Mouse (Mus musculus) stomach, embryonic 14.5 days (tissue): ENCODE measurements at regions not wholly inside any gene's neighbourhood (a gene's known extent, or its start where the extent isn't known, plus 50 kb on each side); places are given as distances from the start of the nearest gene placed in this dataset. TPM values are rescaled to one million over a fixed set of nuclear protein-coding genes. Genes with fewer than 3 reads are reported as not detected.

Experiments
- ATAC-seq: fragments of 200-750 bp; cut with Nextera tagmentation; 2 replicates; pipeline ENCODE4 v1.8.0; 2017; ENCODE audit warnings: low read depth, moderate TSS enrichment; ENCODE audit not compliant: insufficient number of reproducible peaks, insufficient read depth, low FRiP score
- H3K27ac ChIP-seq: fragments of 300-500 bp; sonication (generic); 2 replicates; pipeline ENCODE4 v1.5.1; 2014; ENCODE audit warnings: mild to moderate bottlenecking, low read length, moderate library complexity, mixed read lengths
- H3K27me3 ChIP-seq: fragments of 300-500 bp; sonication (generic); 2 replicates; pipeline ENCODE4 v1.6.1; 2014; ENCODE audit warnings: low read length, control low read depth, mixed read lengths; ENCODE audit not compliant: control insufficient read depth, insufficient read depth
- H3K36me3 ChIP-seq: fragments of 300-500 bp; sonication (generic); 2 replicates; pipeline ENCODE4 v1.6.1; 2014; ENCODE audit warnings: mild to moderate bottlenecking, control low read depth, low read length, moderate library complexity, mixed read lengths; ENCODE audit not compliant: control insufficient read depth, insufficient read depth
- H3K4me1 ChIP-seq: fragments of 300-500 bp; sonication (generic); 2 replicates; pipeline ENCODE4 v1.6.1; 2014; ENCODE audit warnings: low read length, control low read depth, mixed read lengths; ENCODE audit not compliant: control insufficient read depth, insufficient read depth
- H3K4me2 ChIP-seq: fragments of 300-500 bp; sonication (generic); replicated peaks from 2 replicates; pipeline ENCODE4 v1.6.1; 2014; ENCODE audit warnings: low read depth, low read length, control low read depth
- H3K4me3 ChIP-seq: fragments of 300-500 bp; sonication (generic); 2 replicates; pipeline ENCODE4 v1.5.1; 2014; ENCODE audit warnings: low read depth, low read length, control low read depth
- H3K9ac ChIP-seq: fragments of 300-500 bp; sonication (generic); replicated peaks from 2 replicates; pipeline ENCODE4 v1.6.1; 2014; ENCODE audit warnings: low read depth, mild to moderate bottlenecking, control low read depth, low read length, moderate library complexity, mixed read lengths
- H3K9me3 ChIP-seq: fragments of 300-500 bp; sonication (generic); 2 replicates; pipeline ENCODE4 v1.6.1; 2016; ENCODE audit warnings: low read depth, low read length, control low read depth; ENCODE audit not compliant: control insufficient read depth
- WGBS: fragments of 180-500 bp; shearing (Covaris S2); extraction: QIAGEN DNeasy Blood & Tissue Kit; methylation state at CpG from one replicate; pipeline ENCODE4 v1.1.7; 2014; 5-methylcytosine and 5-hydroxymethylcytosine counted together
- microRNA-seq: library from miRNA; unstranded; fragments of <30 nt; microRNA quantifications from one replicate; pipeline ENCODE4, GENCODE M21; 2016

DNA sequence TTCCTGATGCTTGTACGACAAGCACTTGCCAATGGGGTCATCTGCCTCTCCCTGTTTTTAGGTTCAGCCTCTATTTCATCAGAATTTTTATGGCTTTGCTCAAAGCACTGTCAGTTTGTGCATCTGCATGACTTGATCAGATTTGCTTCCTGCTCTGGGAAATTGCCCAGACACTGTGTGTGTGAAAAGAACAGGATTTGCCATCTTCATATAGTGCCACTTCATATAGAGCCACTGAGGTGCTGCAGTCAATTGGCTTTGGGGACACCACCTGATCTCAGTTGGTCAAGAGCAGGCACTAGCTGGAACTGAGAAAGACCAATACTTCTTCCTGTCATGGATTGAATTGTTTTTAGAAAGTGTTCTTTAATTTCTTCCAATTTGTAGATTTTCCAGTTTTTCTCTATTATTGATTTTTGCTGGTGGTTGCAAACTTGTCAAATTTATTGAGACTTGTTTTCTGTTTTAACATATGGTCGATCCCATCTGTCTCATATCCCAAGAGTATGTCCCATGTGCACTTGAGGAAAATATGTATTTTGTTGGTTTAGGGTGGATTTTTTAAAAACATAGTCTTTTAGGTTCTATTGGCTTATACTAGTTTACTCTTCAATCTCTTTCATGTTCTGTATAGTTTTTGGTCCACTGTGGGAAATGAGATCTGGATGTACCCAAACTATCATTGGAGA lies 62.8 kb upstream of the Arg1 start:
- Histone ChIP-seq H3K4me1 (no peaks in the 10 kb centered on the region), H3K4me3 (no peak overlapping the region), H3K27ac (no peak overlapping the region), H3K4me2 (no peak overlapping the region), H3K36me3 (no peaks in the 10 kb centered on the region), H3K27me3 (no peaks in the 10 kb centered on the region), H3K9me3 (no peaks in the 10 kb centered on the region), H3K9ac (no peak overlapping the region)
- WGBS, result 78% methylated on average over 2 of the region's 2 CpGs
- no peak for ATAC-seq

DNA sequence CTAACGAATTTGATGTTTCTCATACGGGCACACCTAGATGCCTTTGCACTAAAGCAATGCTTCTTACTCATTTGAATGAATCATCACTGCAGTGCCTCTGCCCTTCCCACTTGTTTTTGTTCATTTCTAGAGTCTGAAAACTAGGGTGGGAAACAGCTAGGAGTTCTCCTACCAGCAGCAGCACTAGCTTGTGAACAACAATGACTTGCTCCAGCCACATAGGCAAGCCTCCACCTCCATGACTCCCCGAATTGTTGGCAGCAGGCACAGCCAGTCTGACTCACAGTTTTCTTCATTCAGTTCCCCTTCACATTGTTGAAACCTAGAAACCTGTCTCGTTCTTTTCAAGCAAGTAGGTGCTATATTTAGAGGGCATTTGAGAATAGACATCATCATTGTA lies 57.5 kb upstream of the Arg1 start:
- H3K27me3 ChIP-seq, result no peaks in the 10 kb centered on the region
- 0 out of 2 replicates have a peak, but pooled peaks cover 5% of the 10 kb centered on the region for H3K9me3 ChIP-seq
- no peak overlapping the region for H3K27ac ChIP-seq
- H3K9ac ChIP-seq, result no peak overlapping the region
- no peak for ATAC-seq
- no peaks in the 10 kb centered on the region for H3K36me3 ChIP-seq
- H3K4me3 ChIP-seq, result no peak overlapping the region
- H3K4me1 ChIP-seq, result no peaks in the 10 kb centered on the region
- no peak overlapping the region for H3K4me2 ChIP-seq
- 88% methylated on average over 4 of the region's 4 CpGs for WGBS

DNA sequence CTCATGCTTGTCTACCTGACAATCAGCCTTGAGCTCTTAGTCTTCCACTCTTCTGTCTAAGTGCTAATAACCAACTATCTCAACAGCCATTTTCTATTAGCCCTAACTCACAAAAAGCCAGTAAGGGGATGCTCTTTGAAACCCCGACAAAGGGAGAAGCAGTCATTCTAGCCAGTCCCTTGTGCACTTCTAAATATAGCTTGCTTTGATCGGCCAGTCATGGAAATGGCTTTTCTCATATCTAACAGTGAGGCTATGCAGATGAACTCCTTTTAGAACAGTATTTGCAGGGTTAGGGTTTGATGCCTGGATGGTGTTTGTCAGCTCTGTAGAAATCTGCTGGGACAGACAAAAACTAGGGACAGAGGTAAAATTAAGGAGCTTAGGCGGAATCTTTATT lies 54.5 kb upstream of the Arg1 start:
- no peaks in the 10 kb centered on the region for H3K36me3 ChIP-seq
- 87% methylated on average over 3 of the region's 3 CpGs for WGBS
- no peaks in the 10 kb centered on the region for H3K27me3 ChIP-seq
- ATAC-seq, result no peak
- H3K4me3 ChIP-seq, result no peak overlapping the region
- 0 out of 2 replicates have a peak, but pooled peaks cover 5% of the 10 kb centered on the region for H3K9me3 ChIP-seq
- H3K4me1 ChIP-seq, result no peaks in the 10 kb centered on the region
- no peak overlapping the region for H3K9ac ChIP-seq
- H3K27ac ChIP-seq, result no peak overlapping the region
- no peak overlapping the region for H3K4me2 ChIP-seq

Small RNA genes in the stretch of these regions (microRNA-seq; reads per million reads assigned to microRNA genes)
- not detected for gene Gm22566
